Mouse (Mus musculus) right cerebral cortex, adult 18-20 months (tissue): ENCODE results near the gene Rbm26.
A peak's percentile ranks its signal among the peaks of the same experiment; 100 is the strongest.

ENCODE experiments used
- DNase-seq: peaks from one replicate; pipeline ENCODE4 v3.0.0; 2022; ENCODE audit warnings: mixed read lengths

Gene Rbm26

DNA sequence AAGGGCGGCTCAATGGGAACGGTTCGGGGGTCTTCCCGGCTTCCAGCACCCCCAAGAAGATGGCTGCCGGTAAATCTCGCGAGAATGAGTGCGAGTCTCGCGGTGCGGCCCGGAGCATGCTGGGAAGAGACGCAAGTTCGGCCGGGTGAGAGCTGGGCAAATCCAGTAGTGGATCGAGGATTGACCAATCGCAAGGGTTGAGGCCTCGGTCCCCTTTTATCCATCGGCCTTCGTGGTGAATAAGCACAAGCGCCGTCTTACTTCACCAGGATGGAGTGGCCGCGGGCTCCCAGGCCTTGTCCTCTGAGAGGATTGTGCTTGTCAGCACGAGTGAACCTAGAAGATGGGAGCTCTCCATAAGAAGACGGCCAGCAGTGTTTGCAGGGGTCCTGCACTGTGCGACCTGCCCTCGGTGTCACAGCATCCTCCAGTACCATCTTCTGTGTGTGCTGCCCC, at the start of gene Rbm26:
Gene Rbm26, minus strand, starts transcription at position 90 of the 456 bp plus-strand sequence.
- DNase-seq, result peak; percentile 96

DNA sequence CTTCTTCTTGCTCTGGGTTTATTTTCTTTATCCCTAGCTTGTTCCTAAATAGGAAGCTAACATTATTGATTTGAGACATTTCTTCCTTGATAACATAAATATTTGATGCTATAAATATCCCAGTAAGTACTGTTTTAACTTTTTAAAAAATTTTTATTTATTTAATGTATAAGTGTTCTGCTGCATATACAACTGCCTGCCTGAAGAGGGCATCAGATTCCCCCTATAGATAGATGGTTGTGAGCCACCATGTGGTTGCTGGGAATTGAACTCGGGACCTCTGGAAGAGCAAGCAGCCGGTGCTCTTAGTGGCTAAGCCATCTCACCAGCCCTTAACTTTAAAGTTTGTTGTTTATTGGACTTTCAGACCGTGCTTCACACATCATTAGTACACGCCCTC, 48.7 kb upstream of the Rbm26 start:
- DNase-seq, result no peak

GRCm38 (mm10) chr14:105222240-105222639, 45.1 kb upstream of the Rbm26 start:
- DNase-seq, result no peak

DNA sequence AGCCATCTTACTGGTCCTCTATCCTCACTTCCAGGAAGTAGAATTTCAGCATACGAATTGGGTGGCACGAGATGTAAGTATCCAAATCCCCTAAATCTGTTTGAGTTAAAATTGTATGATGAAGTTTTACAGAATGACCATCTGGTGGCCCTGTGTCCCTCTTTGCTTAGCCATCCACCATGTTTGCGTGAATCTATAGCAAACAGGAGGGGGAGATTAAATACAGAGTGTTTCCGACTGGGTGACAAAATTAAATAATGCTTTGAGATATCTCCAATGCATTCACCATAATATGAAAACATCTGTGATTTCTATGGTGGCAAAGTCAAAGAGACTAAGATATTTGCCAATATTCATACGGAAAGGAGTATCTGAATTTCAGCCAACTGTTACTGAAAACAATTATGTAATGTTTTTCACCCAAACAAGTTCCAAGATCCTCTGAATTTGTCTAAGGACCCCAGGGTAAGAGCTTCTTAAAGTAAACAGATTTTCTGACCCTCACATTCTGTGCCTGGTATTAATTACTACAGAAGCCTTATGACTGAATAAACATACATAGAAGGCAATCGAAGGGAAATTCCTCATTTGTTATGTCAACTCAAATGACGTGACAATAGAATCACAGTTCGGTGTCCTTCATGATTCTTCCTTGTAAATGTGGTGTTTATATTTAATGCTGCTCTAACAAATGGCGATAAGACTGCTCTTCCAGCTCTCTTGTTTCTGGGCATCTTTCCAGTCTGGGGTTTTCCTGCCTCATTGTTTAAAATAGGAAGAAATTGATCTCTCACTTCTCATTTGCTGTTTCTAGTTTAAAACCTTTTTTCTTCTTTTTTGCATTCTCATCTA, 42.6 kb upstream of the Rbm26 start:
- no peak for DNase-seq

- DNase-seq, result no peak
Observed at GRCm38 (mm10) chr14:105198401-105198800, 21.3 kb upstream of the Rbm26 start.

- no peak for DNase-seq
Observed at GRCm38 (mm10) chr14:105194682-105195081, 17.6 kb upstream of the Rbm26 start.

- no peak for DNase-seq
Observed at GRCm38 (mm10) chr14:105184866-105185265, 7.7 kb upstream of the Rbm26 start.

DNA sequence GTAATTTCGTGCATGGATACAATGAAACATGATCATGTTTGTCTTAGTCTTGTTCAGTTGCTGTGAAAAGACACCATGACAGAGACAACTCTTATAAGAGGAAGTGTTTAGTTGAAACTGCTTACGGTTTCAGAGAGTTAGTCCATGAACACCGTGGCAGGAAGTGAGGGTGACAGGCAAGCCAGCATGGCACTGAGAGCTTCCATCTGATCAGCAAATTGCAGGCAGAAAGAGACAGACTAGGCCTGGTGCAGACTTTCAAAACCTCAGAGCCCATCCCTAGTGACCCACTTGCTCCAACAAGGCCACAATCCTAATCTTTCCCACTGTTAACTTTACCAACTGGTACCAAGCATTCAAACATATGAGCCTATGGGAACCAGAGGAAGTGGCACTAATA, 5.7 kb upstream of the Rbm26 start:
- no peak for DNase-seq

DNA sequence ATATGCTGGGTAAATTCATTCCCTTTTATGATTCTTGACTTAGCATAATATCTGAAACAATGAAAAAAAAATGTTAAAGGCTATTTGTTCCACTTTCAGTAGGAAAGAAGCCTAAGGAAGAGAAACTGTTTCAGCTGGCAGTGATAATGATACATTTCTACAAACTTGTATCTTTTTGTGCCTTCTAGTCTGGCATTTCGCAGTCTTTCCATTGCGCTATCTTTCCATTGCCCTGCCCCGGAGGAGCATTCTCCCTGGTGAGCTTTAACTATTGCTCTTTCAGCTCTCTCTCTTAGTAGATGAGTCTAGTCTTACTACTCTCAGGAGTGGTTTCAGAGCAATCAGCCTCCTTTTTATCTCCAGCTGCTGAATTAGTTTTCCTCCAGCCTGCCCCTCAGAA, 2.6 kb upstream of the Rbm26 start:
- DNase-seq, result no peak

DNA sequence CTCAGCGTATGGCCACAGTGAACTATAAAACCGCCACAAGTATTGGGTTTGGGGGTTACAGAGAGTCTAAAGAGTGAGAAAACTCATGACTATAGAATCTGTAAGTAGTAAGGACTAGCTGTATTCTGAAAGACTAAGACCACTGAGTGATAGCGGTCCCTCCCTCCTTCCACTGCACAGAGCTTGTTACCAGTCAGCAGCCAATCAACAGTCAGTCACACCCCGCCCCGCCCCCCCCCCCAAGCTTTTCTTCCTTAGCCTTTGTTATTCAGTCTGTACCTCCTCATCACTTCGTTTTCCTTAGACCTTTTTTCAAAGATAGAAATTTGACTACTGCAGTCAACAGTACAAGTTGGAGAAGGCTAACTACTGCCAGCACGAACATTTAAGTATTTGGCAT, 1.9 kb upstream of the Rbm26 start:
- no peak for DNase-seq

- DNase-seq, result peak; percentile 41
Observed at GRCm38 (mm10) chr14:105176381-105177168, 552 bp downstream of the Rbm26 start.

DNA sequence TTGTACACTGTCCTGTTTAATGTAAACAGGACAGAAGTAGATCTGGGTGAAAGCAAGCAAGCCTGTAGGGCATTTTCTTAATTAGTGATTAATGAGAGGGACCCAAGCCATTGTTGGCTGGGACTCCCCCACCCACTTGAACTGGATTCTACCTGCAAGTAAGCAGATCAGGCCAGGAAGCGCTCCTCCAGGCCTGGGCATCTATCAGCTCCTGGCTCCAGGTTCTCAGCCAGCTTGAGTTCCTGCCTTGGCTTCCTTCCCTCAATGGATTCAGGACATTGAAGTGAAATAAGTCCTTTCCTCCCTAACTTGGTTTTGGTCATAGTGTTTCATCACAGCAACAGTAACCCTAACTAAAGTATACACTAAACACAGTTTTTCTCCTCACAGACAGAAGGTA, 9.9 kb downstream of the Rbm26 start:
- no peak for DNase-seq

DNA sequence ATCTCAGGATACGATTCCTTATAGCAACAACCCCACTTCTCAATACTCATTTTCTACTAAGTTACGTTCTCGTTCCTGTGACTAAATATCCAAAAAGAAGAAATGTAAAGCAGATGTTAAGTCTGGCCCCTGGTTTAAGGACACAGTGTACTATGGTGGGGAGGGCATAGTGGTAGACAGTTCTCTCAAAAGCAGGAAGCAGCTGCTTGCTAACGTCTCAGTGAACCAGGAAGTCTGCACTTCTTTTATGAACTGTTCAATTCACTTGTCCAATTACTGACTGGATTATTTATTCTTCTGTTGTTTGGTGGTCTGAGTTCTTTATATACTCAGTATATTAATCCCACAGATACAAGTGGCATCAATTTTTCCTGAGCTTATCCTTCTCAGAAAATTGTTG, 12.3 kb downstream of the Rbm26 start:
- DNase-seq, result no peak

DNA sequence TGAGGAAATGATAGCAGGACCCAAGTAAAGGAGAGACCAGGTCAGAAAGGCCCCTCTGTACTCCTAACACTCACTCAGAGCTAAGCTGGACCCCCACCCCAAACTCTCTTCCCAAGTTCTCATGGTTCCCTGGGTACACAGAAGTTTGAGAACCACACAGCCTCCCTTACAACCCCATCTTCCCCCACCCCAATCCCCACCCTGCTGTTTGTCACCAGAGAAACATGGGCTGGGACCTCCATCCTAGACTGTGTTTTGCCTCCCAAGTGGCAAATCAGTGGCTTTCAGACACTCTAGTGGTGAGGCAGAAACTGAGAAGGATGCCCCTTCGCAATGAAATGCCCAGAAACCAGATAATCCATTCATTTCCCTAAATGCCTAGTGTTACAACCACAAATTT, 15.8 kb downstream of the Rbm26 start:
- DNase-seq, result no peak

DNA sequence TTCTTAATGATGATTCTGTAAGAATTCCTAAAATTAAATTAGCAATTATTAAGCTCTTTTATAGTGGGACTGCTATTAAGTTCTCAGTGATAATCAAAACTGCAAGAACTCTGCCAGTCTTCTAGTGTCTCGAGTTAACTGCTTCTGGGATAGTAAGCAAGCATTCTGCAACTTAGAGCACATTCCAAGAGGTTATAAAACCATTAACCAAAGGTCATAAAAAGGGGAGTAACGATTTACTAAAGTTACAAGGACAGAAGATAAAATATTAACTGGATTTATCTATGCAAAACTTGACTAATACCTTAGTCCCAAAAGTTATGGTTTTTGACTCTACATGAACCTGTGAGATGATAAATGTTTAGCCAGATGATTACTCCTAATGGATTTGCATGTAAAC, 18.6 kb downstream of the Rbm26 start:
- no peak for DNase-seq

- no peak for DNase-seq
Observed at GRCm38 (mm10) chr14:105134076-105134475, 43.1 kb downstream of the Rbm26 start.

DNA sequence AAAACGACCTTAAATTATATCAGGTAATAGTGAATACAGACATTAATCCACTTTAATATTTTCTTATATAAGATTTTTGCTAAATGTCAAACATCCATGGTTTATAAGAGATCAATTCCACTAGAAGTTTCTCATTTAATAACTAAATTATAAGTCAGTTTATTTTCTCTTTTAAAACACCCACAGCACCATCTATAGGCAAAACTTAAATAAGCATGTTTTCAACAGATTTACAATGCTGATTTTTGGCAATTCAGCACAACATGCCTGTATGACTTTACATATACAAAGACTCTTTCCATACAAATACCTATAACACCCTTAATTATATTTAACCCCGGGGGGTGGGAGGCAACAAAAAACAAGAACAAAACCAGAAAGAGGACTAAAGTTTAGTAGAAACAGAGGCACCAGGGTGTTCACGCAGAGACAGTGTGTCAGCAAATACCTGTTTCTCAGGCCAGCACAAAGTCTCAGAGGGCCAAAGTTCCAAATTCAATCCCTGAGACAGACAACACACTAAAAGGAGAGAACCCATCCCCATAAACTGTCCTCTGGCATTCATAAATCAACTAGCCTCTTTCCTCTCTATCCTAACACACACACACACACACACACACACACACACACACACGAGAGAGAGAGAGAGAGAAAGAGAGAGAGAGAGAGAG, 49.3 kb downstream of the Rbm26 start:
- DNase-seq, result no peak

GRCm38 (mm10) chr14:105124513-105124912, 52.6 kb downstream of the Rbm26 start:
- DNase-seq, result no peak

- DNase-seq, result no peak
Observed at GRCm38 (mm10) chr14:105115402-105115801, 61.7 kb downstream of the Rbm26 start.

DNA sequence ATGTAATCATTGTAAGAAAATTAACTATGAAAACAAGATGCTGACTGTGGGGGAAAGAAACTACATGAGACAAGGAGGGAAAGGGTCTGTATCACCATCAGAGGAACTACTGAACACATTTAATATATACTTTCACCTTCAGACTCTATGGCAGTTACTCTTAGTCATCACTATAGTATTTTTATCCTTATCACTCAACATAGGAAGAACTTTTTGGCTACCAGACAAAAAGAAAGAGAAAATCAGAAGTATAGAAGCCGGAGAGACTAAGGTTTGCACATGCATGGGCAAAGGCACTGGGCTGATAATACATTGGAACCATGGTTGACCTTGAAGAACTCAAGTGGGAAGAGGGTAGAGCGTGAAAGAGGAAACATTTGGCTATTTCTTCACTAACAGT, 70.9 kb downstream of the Rbm26 start:
- no peak for DNase-seq

DNA sequence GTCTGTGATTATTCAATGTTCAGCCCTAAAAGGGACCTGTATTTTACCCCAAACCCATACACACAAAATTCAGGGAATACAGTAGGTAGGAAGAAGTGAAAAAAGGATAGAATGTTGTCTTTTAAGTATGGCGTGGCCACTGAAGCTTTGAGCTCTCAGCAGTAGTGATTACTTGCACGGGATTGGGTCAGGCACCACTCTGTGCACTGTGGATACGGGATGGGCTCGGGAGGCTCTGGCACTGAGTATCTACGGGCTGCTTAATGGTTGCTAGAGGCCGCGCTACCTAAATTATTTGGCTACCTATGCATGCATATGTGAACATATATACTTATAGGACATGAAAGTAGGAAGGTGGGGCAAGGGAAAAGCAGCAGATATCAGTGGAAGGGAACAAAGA, 78.3 kb downstream of the Rbm26 start:
- DNase-seq, result no peak

GRCm38 (mm10) chr14:105096221-105096620, 80.9 kb downstream of the Rbm26 start:
- DNase-seq, result no peak

DNA sequence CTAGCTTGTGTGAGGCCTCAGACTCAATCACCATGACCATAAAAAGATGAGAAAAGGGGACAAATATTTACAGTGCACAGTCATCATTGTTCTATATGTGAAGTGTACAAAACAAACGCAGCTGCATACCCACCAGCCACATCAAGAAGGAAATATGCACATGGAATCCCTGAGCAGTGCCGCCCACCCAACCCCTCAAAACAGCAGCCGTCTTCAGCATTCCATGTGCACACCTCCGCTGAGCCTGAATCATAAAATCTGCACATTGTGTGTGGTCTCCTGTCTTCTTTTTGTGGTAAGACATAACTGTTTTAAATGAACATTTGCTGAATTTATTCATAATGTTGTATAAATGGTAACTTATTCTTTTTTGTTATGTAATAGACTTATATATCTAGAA, 90.1 kb downstream of the Rbm26 start:
- DNase-seq, result peak; percentile 64
